Mouse (Mus musculus) spleen, postnatal 0 days (tissue): ENCODE data around the gene Glcci1. TPM values are rescaled to one million over a fixed set of nuclear protein-coding genes. Genes with fewer than 3 reads are reported as not detected.

ENCODE experiments used
- polyA plus RNA-seq: library from polyadenylated mRNA; unstranded; fragments of >200 nt; fragmentation: Nextera tagmentation; extraction: Ambion mirVana; gene quantifications from 2 replicates; pipeline ENCODE4 v1.2.1, GENCODE M21; 2015

Gene Glcci1
- 4.7 and 6.8 TPM in 2 replicates for polyA plus RNA-seq

GRCm38 (mm10) chr6:8509551-8509950 is at the start of gene Glcci1:
Gene Glcci1 (plus strand): TSS chr6:8509600.

